ENCODE assay signal across 8 mouse cellular contexts in the genomic region with DNA sequence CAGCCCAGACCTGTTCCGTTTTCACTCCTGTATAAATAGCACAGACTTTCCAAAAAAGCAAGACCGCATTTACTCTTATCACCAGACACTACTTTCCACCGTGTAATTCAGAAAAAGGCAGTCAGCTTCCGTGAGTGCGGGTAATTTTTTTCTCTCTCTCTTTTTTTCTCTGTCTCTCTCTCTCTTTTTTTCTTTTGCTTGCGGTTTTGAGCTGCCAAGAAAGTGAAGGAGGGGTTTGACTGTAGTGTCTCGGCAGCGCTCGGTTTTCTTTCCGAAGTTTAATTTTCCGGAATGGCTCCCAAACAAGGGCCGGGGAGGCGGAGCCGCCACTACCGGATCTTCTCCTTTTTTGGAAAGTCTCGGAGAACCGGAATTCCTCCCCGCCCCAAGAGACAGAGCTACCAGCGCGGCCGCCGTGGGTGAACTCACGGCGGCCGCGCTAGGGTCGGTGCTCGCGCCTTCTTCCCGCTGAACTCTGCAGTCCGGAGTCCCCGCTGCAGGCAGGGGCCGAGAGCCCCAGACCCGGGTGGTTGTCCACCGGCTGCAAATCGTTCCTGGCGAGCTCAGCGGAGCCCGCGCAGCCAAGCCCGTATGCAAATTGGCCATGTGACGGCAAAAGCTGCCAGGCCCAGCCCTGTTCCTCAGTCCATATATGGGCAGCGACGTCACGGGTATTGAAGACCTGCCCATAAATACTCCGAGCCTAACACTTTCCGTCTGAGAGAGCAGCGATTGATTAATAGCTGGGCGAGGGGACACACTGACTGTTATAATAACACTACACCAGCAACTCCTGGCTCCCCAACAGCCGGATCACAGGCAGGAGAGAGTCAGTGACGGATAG. TPM values are rescaled to one million over a fixed set of nuclear protein-coding genes. Genes with fewer than 3 reads are reported as not detected.
A peak's percentile ranks its signal among the peaks of the same experiment; 100 is the strongest.
DNase-seq lines count a peak whose midpoint lies in the region; ATAC-seq and TF ChIP-seq lines count a peak whose summit lies in the region.

No protein-coding gene starts in this region.

- no peak; the same call in 1 of the 2 replicates for TF ChIP-seq POLR2A in CH12.LX (IDR thresholded peaks at IDR 0.05; ENCODE audit: low read depth, low read length)

- no peak; the same call in none of the 2 replicates for TF ChIP-seq RAD21 in CH12.LX (IDR thresholded peaks at IDR 0.05; ENCODE audit: low read depth, low read length)

- peak; percentile 86 for ATAC-seq in forebrain, embryonic 12.5 days (ENCODE audit: low FRiP score)
- ATAC-seq in liver, postnatal 0 days: peak; percentile 93
- peak; percentile 80 for ATAC-seq in neural tube, embryonic 14.5 days (ENCODE audit: low read depth)

- in situ Hi-C loops in CH12.LX (cut with MboI; ENCODE audit: low pct_ligation_motif_present, low pct_unique_long_range_greater_than_20kb, low sequenced_read_pairs): loop anchor here (25.0 kb wide), 1 partner anchor 225 kb away; no protein-coding TSS in a partner anchor

- peaks cover 0 to 7% of the 10 kb centered on the region in 2 experiments for H3K36me3 ChIP-seq in CH12.LX (replicated peaks in 1 of 2; ENCODE audit: control insufficient read depth in 1 of 2, insufficient read depth in 1 of 2, low read length in 1 of 2)
- no peaks in the 10 kb centered on the region for H3K36me3 ChIP-seq in forebrain, embryonic 12.5 days (replicated peaks)
- no peaks in the 10 kb centered on the region for H3K36me3 ChIP-seq in liver, postnatal 0 days (replicated peaks; ENCODE audit: insufficient read depth, low read length)
- no peaks in the 10 kb centered on the region for H3K36me3 ChIP-seq in neural tube, embryonic 14.5 days (ENCODE audit: control insufficient read depth, insufficient read depth, low read length)

- dilution Hi-C loops in CH12.LX (cut with MboI; ENCODE audit: extremely low pct_ligation_motif_present, extremely low pct_unique_long_range_greater_than_20kb, low sequenced_read_pairs): no loop called here

- peak overlapping the region; percentile 79 for H3K27ac ChIP-seq in CH12.LX (ENCODE audit: insufficient read depth, low read depth)
- H3K27ac ChIP-seq in forebrain, embryonic 12.5 days: no peak overlapping the region
- peak overlapping the region; percentile 70 for H3K27ac ChIP-seq in liver, postnatal 0 days (ENCODE audit: low read depth)
- no peak overlapping the region for H3K27ac ChIP-seq in neural tube, embryonic 14.5 days (ENCODE audit: low read depth, low read length)

- H3K9me3 ChIP-seq in CH12.LX (replicated peaks; ENCODE audit: low read length): peaks cover 8% of the 10 kb centered on the region
- no peaks in the 10 kb centered on the region for H3K9me3 ChIP-seq in forebrain, embryonic 12.5 days
- H3K9me3 ChIP-seq in liver, postnatal 0 days (ENCODE audit: low read length): no peaks in the 10 kb centered on the region
- H3K9me3 ChIP-seq in neural tube, embryonic 14.5 days (ENCODE audit: control insufficient read depth, low read length): no peaks in the 10 kb centered on the region

- H3K4me1 ChIP-seq in CH12.LX (ENCODE audit: control insufficient read depth in 1 of 2, insufficient read depth in 2 of 2): peaks cover 2 to 11% of the 10 kb centered on the region in 2 experiments; a peak in 3 of 4 replicates
- H3K4me1 ChIP-seq in forebrain, embryonic 12.5 days: peaks cover 45% of the 10 kb centered on the region
- peaks cover 26% of the 10 kb centered on the region for H3K4me1 ChIP-seq in liver, postnatal 0 days (ENCODE audit: insufficient read depth)
- H3K4me1 ChIP-seq in neural tube, embryonic 14.5 days (ENCODE audit: control insufficient read depth, insufficient read depth, low read length): peaks cover 36% of the 10 kb centered on the region

- H3K4me2 ChIP-seq in CH12.LX (ENCODE audit: insufficient read depth, low read depth, poor library complexity, severe bottlenecking): peak overlapping the region; percentile 97
- H3K4me2 ChIP-seq in forebrain, embryonic 12.5 days: peak overlapping the region; percentile 91
- H3K4me2 ChIP-seq in liver, postnatal 0 days (ENCODE audit: low read depth, low read length): peak overlapping the region; percentile 97
- H3K4me2 ChIP-seq in neural tube, embryonic 14.5 days (ENCODE audit: low read depth, low read length): peak overlapping the region; percentile 87

- no peak for TF ChIP-seq CTCF in CH12.LX (conservative IDR thresholded peaks at IDR 0.05 in 1 of 2, IDR thresholded peaks at IDR 0.05 in 1 of 2; ENCODE audit: low read depth in 2 of 2, low read length in 2 of 2)
- no peak for TF ChIP-seq CTCF in liver, postnatal 0 days (IDR thresholded peaks at IDR 0.05; ENCODE audit: low read depth)

- H3K79me2 ChIP-seq in CH12.LX (replicated peaks; ENCODE audit: control insufficient read depth, extremely low read depth, insufficient read depth, poor library complexity, severe bottlenecking): no peaks in the 10 kb centered on the region

- H3K4me3 ChIP-seq in CH12.LX (replicated peaks in 1 of 3; ENCODE audit: low read depth in 2 of 3, low read length in 2 of 3, poor library complexity in 1 of 3): peak overlapping the region; percentile 54 to 87 (median 62)
- peak overlapping the region; percentile 50 for H3K4me3 ChIP-seq in forebrain, embryonic 12.5 days (replicated peaks)
- H3K4me3 ChIP-seq in liver, postnatal 0 days (ENCODE audit: low read depth, low read length): peak overlapping the region; percentile 63
- peak overlapping the region; percentile 53 for H3K4me3 ChIP-seq in neural tube, embryonic 14.5 days (ENCODE audit: low read depth, low read length)

- H3K27me3 ChIP-seq in CH12.LX (replicated peaks): peaks cover 10% of the 10 kb centered on the region
- H3K27me3 ChIP-seq in forebrain, embryonic 12.5 days: peaks cover 98% of the 10 kb centered on the region
- peaks cover 71% of the 10 kb centered on the region for H3K27me3 ChIP-seq in liver, postnatal 0 days (ENCODE audit: insufficient read depth, low read length)
- H3K27me3 ChIP-seq in neural tube, embryonic 14.5 days (ENCODE audit: control insufficient read depth, insufficient read depth, low read length): peaks cover 83% of the 10 kb centered on the region

- peak; percentile 96 for DNase-seq in CH12.LX (ENCODE audit: extremely low read depth)
- DNase-seq in c-Kit-positive CD71-positive TER-119-negative erythroid progenitor cells, embryonic 14.5 days (ENCODE audit: low read depth): peak; percentile 90
- peak; percentile 94 to 95 for DNase-seq in heart, postnatal 10 days
- DNase-seq in large intestine, adult 2 months (ENCODE audit: low read depth, low spot score): peak; percentile 87
- peak; percentile 87 for DNase-seq in liver, postnatal 0 days
- DNase-seq in testis, postnatal 10 days (ENCODE audit: low spot score): peak; percentile 93

- intact Hi-C loops in heart, postnatal 10 days (cut with DNase I): loop anchor here (1.0 to 10.0 kb wide), 6 partner anchors 8 to 630 kb away; no protein-coding TSS in a partner anchor

- under 1% methylated on average over 51 of the region's 51 CpGs for WGBS in forebrain, embryonic 12.5 days
- WGBS in large intestine, adult 2 months: under 1% methylated on average over 51 of the region's 51 CpGs
- WGBS in liver, postnatal 0 days (ENCODE audit: insufficient replicate concordance): under 1% methylated on average over 51 of the region's 51 CpGs
- WGBS in neural tube, embryonic 14.5 days: under 1% methylated on average over 51 of the region's 51 CpGs

- peak; percentile 81 for TF ChIP-seq EP300 in CH12.LX (IDR thresholded peaks at IDR 0.05; ENCODE audit: low read length)
- no peak for TF ChIP-seq EP300 in liver, postnatal 0 days (IDR thresholded peaks at IDR 0.05; ENCODE audit: low read depth)

- H3K9ac ChIP-seq in CH12.LX (ENCODE audit: insufficient read depth, low read depth): peak overlapping the region; percentile 68
- H3K9ac ChIP-seq in forebrain, embryonic 12.5 days: peak overlapping the region; percentile 41
- H3K9ac ChIP-seq in liver, postnatal 0 days (replicated peaks): peak overlapping the region; percentile 53
- peak overlapping the region; percentile 44 for H3K9ac ChIP-seq in neural tube, embryonic 14.5 days (replicated peaks; ENCODE audit: low read depth, low read length)

TF ChIP-seq in CH12.LX, 34 proteins besides CTCF, POLR2A, EP300 and RAD21 (continues in another document):
- TF ChIP-seq IRF4 (IDR thresholded peaks at IDR 0.05; ENCODE audit: low read depth, low read length) (peak; percentile 42), RCOR1 (conservative IDR thresholded peaks at IDR 0.05; ENCODE audit: low read depth, low read length) (no peak; the same call in 1 of the 2 replicates), NRF1 (IDR thresholded peaks at IDR 0.05; ENCODE audit: low read depth, low read length) (peak; percentile 46; the same call in 1 of the 2 replicates), KAT2A (IDR thresholded peaks at IDR 0.05; ENCODE audit: insufficient replicate concordance, low read length) (peak; percentile 99), MYC (IDR thresholded peaks at IDR 0.05; ENCODE audit: low read depth, low read length) (no peak; the same call in 1 of the 2 replicates), CHD2 (IDR thresholded peaks at IDR 0.05; ENCODE audit: low read length) (peak; percentile 50; the same call in 1 of the 2 replicates), GABPA (IDR thresholded peaks at IDR 0.05; ENCODE audit: insufficient replicate concordance, low read depth, low read length) (no peak), ZNF384 (IDR thresholded peaks at IDR 0.05; ENCODE audit: low read depth, low read length) (peak; percentile 98), UBTF (IDR thresholded peaks at IDR 0.05; ENCODE audit: low read depth, low read length) (no peak), USF1 (IDR thresholded peaks at IDR 0.05; ENCODE audit: low read depth, low read length) (peak; percentile 89), POLR2AphosphoS2 (IDR thresholded peaks at IDR 0.05; ENCODE audit: low read depth, low read length) (no peak)

RNA-seq across cellular contexts. Expression of a gene that starts 2.1 kb away (rescaled TPM):
- total RNA-seq in CH12.LX (2012; rRNA removed): 1.0 and 1.3 TPM in 2 replicates
- total RNA-seq in CH12.LX (2014; rRNA removed): 4.7 and 5.7 TPM in 2 replicates
- 3.1 and 4.6 TPM in 2 replicates for polyA plus RNA-seq in CH12.LX (2012; ENCODE audit: insufficient read length, low read depth)
- polyA plus RNA-seq in forebrain, embryonic 12.5 days (2016; fragmentation: Nextera tagmentation; extraction: Ambion mirVana): 0.20 and 0.37 TPM in 2 replicates
- under 1 TPM; 0.60 to 0.99 TPM for total RNA-seq in heart, postnatal 10 days (2021)
- 2.7 and 3.4 TPM in 2 replicates for polyA plus RNA-seq in large intestine, adult 2 months (2012; rRNA removed)
- 0.15 and 0.33 TPM in 2 replicates for polyA plus RNA-seq in liver, postnatal 0 days (2015; fragmentation: Nextera tagmentation; extraction: Ambion mirVana)
- 0.56 and 1.0 TPM in 2 replicates for polyA plus RNA-seq in neural tube, embryonic 14.5 days (2014; fragmentation: Nextera tagmentation; extraction: Ambion mirVana)

RNA-seq across cellular contexts. Expression of a gene that starts 11.4 kb away (rescaled TPM):
- total RNA-seq in CH12.LX (2012; rRNA removed) (14.6 and 14.8 TPM in 2 replicates), CH12.LX (2014; rRNA removed) (11.2 and 12.3 TPM in 2 replicates)
- 9.1 and 10.3 TPM in 2 replicates for polyA plus RNA-seq in CH12.LX (2012; ENCODE audit: insufficient read length, low read depth)
- 56.2 and 62.6 TPM in 2 replicates for polyA plus RNA-seq in forebrain, embryonic 12.5 days (2016; fragmentation: Nextera tagmentation; extraction: Ambion mirVana)
- 10 to 100 TPM; 20.9 to 22.7 TPM for total RNA-seq in heart, postnatal 10 days (2021)
- 6.0 and 7.3 TPM in 2 replicates for polyA plus RNA-seq in large intestine, adult 2 months (2012; rRNA removed)
- 9.9 and 10.8 TPM in 2 replicates for polyA plus RNA-seq in liver, postnatal 0 days (2015; fragmentation: Nextera tagmentation; extraction: Ambion mirVana)
- polyA plus RNA-seq in neural tube, embryonic 14.5 days (2014; fragmentation: Nextera tagmentation; extraction: Ambion mirVana): 102 and 109 TPM in 2 replicates

Comparison
In these comparisons a context has a peak if more than half of its experiments do, and no peak if none do; other contexts are left out.
1. H3K27ac ChIP-seq: peak in CH12.LX (single experiment) and liver, postnatal 0 days (single experiment); none in forebrain, embryonic 12.5 days (single experiment) and neural tube, embryonic 14.5 days (single experiment).
2. Peak in every context shown above with its lines, with median percentiles within 50 percentile points of each other: DNase-seq, H3K4me2 ChIP-seq, H3K4me3 ChIP-seq, H3K9ac ChIP-seq and ATAC-seq.